ENCODE assay signal across 8 mouse cellular contexts in genomic region chr19:60160611-60161274, GRCm38 (mm10).
DNase-seq lines count a peak whose midpoint lies in the region; ATAC-seq lines count a peak whose summit lies in the region.

No protein-coding gene starts in this region.

- no peaks in the 10 kb centered on the region for H3K36me3 ChIP-seq in hindbrain, embryonic 12.5 days
- H3K36me3 ChIP-seq in hindbrain, embryonic 14.5 days (replicated peaks; ENCODE audit: control insufficient read depth, insufficient read depth), result no peaks in the 10 kb centered on the region
- no peaks in the 10 kb centered on the region for H3K36me3 ChIP-seq in embryonic facial prominence, embryonic 10.5 days (replicated peaks)
- no peaks in the 10 kb centered on the region for H3K36me3 ChIP-seq in heart, embryonic 16.5 days (ENCODE audit: control insufficient read depth, insufficient read depth)
- no peaks in the 10 kb centered on the region for H3K36me3 ChIP-seq in limb, embryonic 11.5 days (ENCODE audit: control insufficient read depth, insufficient read depth, low read length)
- H3K36me3 ChIP-seq in midbrain, embryonic 14.5 days (ENCODE audit: control insufficient read depth, insufficient read depth, low read length), result no peaks in the 10 kb centered on the region

- no peak overlapping the region for H3K4me3 ChIP-seq in hindbrain, embryonic 12.5 days
- no peak overlapping the region for H3K4me3 ChIP-seq in hindbrain, embryonic 14.5 days (replicated peaks; ENCODE audit: low read length)
- H3K4me3 ChIP-seq in embryonic facial prominence, embryonic 10.5 days, result peak overlapping the region; percentile 34
- H3K4me3 ChIP-seq in heart, embryonic 16.5 days (ENCODE audit: low read length), result peak overlapping the region; percentile 17
- H3K4me3 ChIP-seq in limb, embryonic 11.5 days (ENCODE audit: low read depth, low read length), result no peak overlapping the region
- H3K4me3 ChIP-seq in midbrain, embryonic 14.5 days (replicated peaks; ENCODE audit: low read depth, low read length), result no peak overlapping the region

- no peak for ATAC-seq in hindbrain, embryonic 12.5 days (ENCODE audit: low FRiP score)
- ATAC-seq in hindbrain, embryonic 14.5 days (ENCODE audit: low FRiP score), result no peak
- ATAC-seq in heart, embryonic 16.5 days (replicated peaks; ENCODE audit: extremely low read depth, insufficient read depth, low FRiP score), result no peak
- ATAC-seq in limb, embryonic 11.5 days (ENCODE audit: insufficient number of reproducible peaks, low FRiP score, low TSS enrichment, low read depth), result no peak
- ATAC-seq in midbrain, embryonic 14.5 days (ENCODE audit: low FRiP score, low TSS enrichment), result no peak

- no peaks in the 10 kb centered on the region for H3K9me3 ChIP-seq in hindbrain, embryonic 12.5 days (replicated peaks)
- H3K9me3 ChIP-seq in hindbrain, embryonic 14.5 days (ENCODE audit: control insufficient read depth, low read length), result no peaks in the 10 kb centered on the region
- H3K9me3 ChIP-seq in embryonic facial prominence, embryonic 10.5 days, result no peaks in the 10 kb centered on the region
- H3K9me3 ChIP-seq in heart, embryonic 16.5 days (replicated peaks; ENCODE audit: control insufficient read depth, low read length), result no peaks in the 10 kb centered on the region
- H3K9me3 ChIP-seq in limb, embryonic 11.5 days (ENCODE audit: control insufficient read depth, low read length), result no peaks in the 10 kb centered on the region
- H3K9me3 ChIP-seq in midbrain, embryonic 14.5 days (ENCODE audit: control insufficient read depth, low read length), result no peaks in the 10 kb centered on the region

- peak overlapping the region; percentile 13; the same call in 1 of the 2 replicates for H3K4me2 ChIP-seq in hindbrain, embryonic 12.5 days (replicated peaks)
- no peak overlapping the region for H3K4me2 ChIP-seq in hindbrain, embryonic 14.5 days (replicated peaks)
- H3K4me2 ChIP-seq in heart, embryonic 16.5 days (ENCODE audit: low read depth, low read length), result peak overlapping the region; percentile 44; the same call in 1 of the 2 replicates
- no peak overlapping the region for H3K4me2 ChIP-seq in limb, embryonic 11.5 days (ENCODE audit: low read depth, severe bottlenecking)
- no peak overlapping the region for H3K4me2 ChIP-seq in midbrain, embryonic 14.5 days (ENCODE audit: low read length)

- no peak overlapping the region for H3K27ac ChIP-seq in hindbrain, embryonic 12.5 days
- no peak overlapping the region for H3K27ac ChIP-seq in hindbrain, embryonic 14.5 days
- no peak overlapping the region for H3K27ac ChIP-seq in embryonic facial prominence, embryonic 10.5 days (replicated peaks)
- H3K27ac ChIP-seq in heart, embryonic 16.5 days (ENCODE audit: low read length), result no peak overlapping the region
- no peak overlapping the region for H3K27ac ChIP-seq in limb, embryonic 11.5 days (replicated peaks; ENCODE audit: low read depth, low read length)
- H3K27ac ChIP-seq in midbrain, embryonic 14.5 days (replicated peaks; ENCODE audit: low read depth, low read length), result no peak overlapping the region

- no peak for DNase-seq in hindbrain, embryonic 14.5 days (ENCODE audit: low spot score)
- DNase-seq in MEL-GATA-1-ER (ENCODE audit: extremely low read depth, low read depth), result peak; percentile 92
- peak; percentile 77 for DNase-seq in embryonic facial prominence, embryonic 10.5 days (ENCODE audit: low spot score)
- DNase-seq in limb, embryonic 11.5 days (ENCODE audit: low spot score), result peak; percentile 84
- peak; percentile 67 for DNase-seq in midbrain, embryonic 14.5 days
- peak; percentile 86 for DNase-seq in thymus, postnatal 0 days (ENCODE audit: low spot score)

- H3K9ac ChIP-seq in hindbrain, embryonic 12.5 days, result no peak overlapping the region
- no peak overlapping the region for H3K9ac ChIP-seq in hindbrain, embryonic 14.5 days
- no peak overlapping the region for H3K9ac ChIP-seq in heart, embryonic 16.5 days (ENCODE audit: low read length)
- no peak overlapping the region for H3K9ac ChIP-seq in limb, embryonic 11.5 days (ENCODE audit: low read length)
- no peak overlapping the region for H3K9ac ChIP-seq in midbrain, embryonic 14.5 days (replicated peaks; ENCODE audit: low read length)

- 10% methylated on average over 20 of the region's 20 CpGs for WGBS in hindbrain, embryonic 12.5 days
- 10% methylated on average over 20 of the region's 20 CpGs for WGBS in hindbrain, embryonic 14.5 days
- WGBS in embryonic facial prominence, embryonic 10.5 days, result 6% methylated on average over 20 of the region's 20 CpGs
- WGBS in heart, embryonic 16.5 days, result 14% methylated on average over 20 of the region's 20 CpGs
- 7% methylated on average over 20 of the region's 20 CpGs for WGBS in limb, embryonic 11.5 days
- 6% methylated on average over 20 of the region's 20 CpGs for WGBS in midbrain, embryonic 14.5 days

- H3K27me3 ChIP-seq in hindbrain, embryonic 12.5 days, result peaks cover 3% of the 10 kb centered on the region; the same call in 1 of the 2 replicates
- H3K27me3 ChIP-seq in hindbrain, embryonic 14.5 days (ENCODE audit: control insufficient read depth, insufficient read depth, low read length), result peaks cover 4% of the 10 kb centered on the region; the same call in 1 of the 2 replicates
- peaks cover 62% of the 10 kb centered on the region for H3K27me3 ChIP-seq in embryonic facial prominence, embryonic 10.5 days (replicated peaks; ENCODE audit: low read depth, poor library complexity, severe bottlenecking)
- H3K27me3 ChIP-seq in heart, embryonic 16.5 days (ENCODE audit: control insufficient read depth, insufficient read depth, low read length), result no peaks in the 10 kb centered on the region
- H3K27me3 ChIP-seq in limb, embryonic 11.5 days (ENCODE audit: control insufficient read depth, insufficient read depth, low read length), result no peaks in the 10 kb centered on the region
- H3K27me3 ChIP-seq in midbrain, embryonic 14.5 days (ENCODE audit: control insufficient read depth, insufficient read depth, low read length), result peaks cover 10% of the 10 kb centered on the region; the same call in 1 of the 2 replicates

- no peaks in the 10 kb centered on the region for H3K4me1 ChIP-seq in hindbrain, embryonic 12.5 days
- H3K4me1 ChIP-seq in hindbrain, embryonic 14.5 days (replicated peaks; ENCODE audit: control insufficient read depth, insufficient read depth, low read length), result 0 out of 2 replicates have a peak, but pooled peaks cover 5% of the 10 kb centered on the region
- peaks cover 15% of the 10 kb centered on the region for H3K4me1 ChIP-seq in embryonic facial prominence, embryonic 10.5 days
- H3K4me1 ChIP-seq in heart, embryonic 16.5 days (ENCODE audit: control insufficient read depth, insufficient read depth, low read length), result no peaks in the 10 kb centered on the region
- H3K4me1 ChIP-seq in limb, embryonic 11.5 days (ENCODE audit: control insufficient read depth, insufficient read depth, low read length), result no peaks in the 10 kb centered on the region
- no peaks in the 10 kb centered on the region for H3K4me1 ChIP-seq in midbrain, embryonic 14.5 days (ENCODE audit: control insufficient read depth, insufficient read depth, low read length)

Comparison
In these comparisons a context has a peak if more than half of its experiments do, and no peak if none do; other contexts are left out.
1. H3K4me2 ChIP-seq: peak in hindbrain, embryonic 12.5 days (single experiment) and heart, embryonic 16.5 days (single experiment); none in hindbrain, embryonic 14.5 days (single experiment), limb, embryonic 11.5 days (single experiment) and midbrain, embryonic 14.5 days (single experiment).
2. H3K4me3 ChIP-seq: peak in embryonic facial prominence, embryonic 10.5 days (single experiment) and heart, embryonic 16.5 days (single experiment); none in hindbrain, embryonic 12.5 days (single experiment), hindbrain, embryonic 14.5 days (single experiment), limb, embryonic 11.5 days (single experiment) and midbrain, embryonic 14.5 days (single experiment).